Mouse (Mus musculus) adipocyte (in vitro differentiated cells): ENCODE measurements around the gene Gm19684.
"Not testable (repeated sequence)": the region's sequence is repeated elsewhere in the genome, so short reads cannot be mapped to it uniquely, and the experiment has no call there.

Experiments used
- DNase-seq: peaks from one replicate; pipeline ENCODE4 v3.0.0-alpha.2; 2016; ENCODE audit warnings: low spot score

Gm19684 gene

GRCm38 (mm10) chr17:36121352-36122020 lies at the start of gene Gm19684:
Gene Gm19684, plus strand, starts transcription at chr17:36121678.
- DNase-seq, result peak; percentile 66

DNA sequence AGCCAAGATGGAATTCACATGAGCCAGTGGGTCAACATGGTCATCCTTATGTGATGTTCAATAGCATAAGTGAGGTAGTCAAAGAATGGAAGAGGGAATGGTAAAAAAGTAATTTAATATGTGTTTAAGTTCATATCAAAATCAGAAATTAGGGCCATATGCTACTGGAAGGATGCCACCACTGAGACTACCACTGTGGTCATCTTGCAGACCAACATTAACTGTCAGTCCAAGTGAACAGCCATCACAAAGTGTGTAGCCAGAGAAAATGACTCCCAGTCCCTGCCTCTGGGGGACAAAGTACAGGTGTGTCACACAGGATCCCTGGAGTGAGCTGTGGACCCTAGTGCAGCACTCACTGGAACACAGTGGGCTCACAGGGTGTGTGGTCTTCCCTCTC lies 39.6 kb upstream of the Gm19684 start:
- DNase-seq, result peak; percentile 1

DNA sequence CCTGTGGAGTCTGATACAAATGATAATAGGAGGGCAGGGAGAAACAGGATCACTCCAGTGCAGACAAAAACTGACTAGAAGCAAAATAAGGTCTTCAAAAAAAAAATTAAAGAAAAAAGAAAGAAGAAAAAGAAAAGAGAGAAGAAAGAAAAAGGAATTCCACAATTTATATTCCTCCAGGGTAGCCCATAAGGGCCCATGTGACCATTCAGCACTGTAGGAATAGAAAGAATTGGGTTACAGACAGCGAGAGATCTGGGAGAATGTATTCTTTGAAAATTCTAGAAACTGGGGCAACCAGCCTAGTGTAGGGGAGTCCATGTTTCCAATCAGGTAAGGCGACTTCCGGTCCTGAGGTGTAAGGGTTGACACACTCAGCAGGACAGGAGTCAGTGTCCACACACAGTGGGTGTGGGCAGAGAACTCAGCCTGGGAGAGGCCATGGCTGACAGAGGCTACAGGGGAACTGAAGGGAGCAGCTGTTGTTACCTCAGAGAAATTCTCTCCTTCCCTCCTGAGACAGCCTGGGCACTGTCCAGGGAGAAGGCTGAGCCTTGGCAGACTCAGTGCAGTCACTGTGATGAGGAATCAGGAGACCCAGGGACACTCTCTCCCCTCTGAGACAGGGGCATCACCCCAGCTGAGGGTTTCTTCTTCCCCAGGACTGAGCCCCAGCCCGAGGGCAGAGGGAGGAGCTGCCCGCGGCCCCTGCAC lies 38.8 kb upstream of the Gm19684 start:
- DNase-seq, result not testable (repeated sequence)

- peak; percentile 1 for DNase-seq
These were observed 38.1 kb upstream of the Gm19684 start for GRCm38 (mm10) chr17:36083266-36083869.

GRCm38 (mm10) chr17:36083870-36084451 lies 37.5 kb upstream of the Gm19684 start:
- peak; percentile 1 for DNase-seq

DNA sequence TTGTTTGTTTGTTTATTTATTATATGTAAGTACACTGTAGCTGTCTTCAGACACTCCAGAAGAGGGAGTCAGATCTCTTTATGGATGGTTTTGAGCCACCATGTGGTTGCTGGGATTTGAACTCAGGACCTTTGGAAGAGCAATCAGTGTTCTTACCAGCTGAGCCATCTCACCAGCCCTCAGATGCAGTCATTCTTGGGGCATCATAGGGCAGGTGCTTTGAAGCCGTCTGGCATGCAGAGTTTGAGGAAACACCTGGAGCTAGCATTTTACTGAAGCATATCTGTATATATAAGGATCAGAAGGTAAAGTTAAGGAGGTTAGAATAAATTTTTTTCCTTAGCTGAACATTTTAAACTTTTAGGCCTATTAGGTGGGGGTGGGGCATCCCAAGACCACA lies 35.5 kb upstream of the Gm19684 start:
- DNase-seq, result not testable (repeated sequence)

DNA sequence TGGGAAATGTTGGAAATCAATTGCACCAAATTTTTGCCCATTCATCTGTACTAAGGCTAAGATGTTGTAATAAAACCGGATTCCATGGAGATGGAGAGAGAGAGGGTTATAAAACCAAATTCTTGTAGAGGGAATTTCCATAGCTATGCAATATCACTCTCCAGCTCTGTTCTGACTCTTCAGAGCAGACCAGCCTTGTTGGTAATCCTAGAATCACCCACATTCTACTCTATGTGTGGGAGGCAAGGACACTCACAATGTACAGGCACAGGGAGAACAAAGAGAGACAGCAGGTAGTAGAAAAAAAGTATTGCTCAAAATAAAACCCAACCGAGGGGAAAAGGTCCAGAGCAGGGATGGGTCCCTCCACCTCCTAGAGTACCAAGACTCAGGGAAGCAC lies 29.5 kb upstream of the Gm19684 start:
- DNase-seq, result not testable (repeated sequence)

DNA sequence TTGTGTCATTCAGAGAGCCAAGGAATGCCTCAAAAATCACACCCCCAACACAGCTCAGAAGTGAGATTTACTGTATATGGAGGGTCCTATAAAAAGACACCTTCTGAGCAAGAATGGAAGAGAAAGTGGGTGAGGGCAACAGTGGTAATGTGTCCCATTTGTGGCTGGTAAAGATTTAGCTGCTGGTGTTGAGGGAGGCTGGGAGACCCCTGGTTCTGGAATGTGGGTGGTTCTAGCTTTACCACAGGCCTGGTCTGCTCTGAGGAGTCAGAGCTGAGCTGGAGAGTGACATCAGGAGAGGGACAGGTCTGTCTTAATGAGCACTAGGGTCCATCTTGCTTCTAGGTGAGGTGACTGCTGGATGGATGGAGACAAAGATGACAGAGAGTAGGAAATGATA lies 29.0 kb upstream of the Gm19684 start:
- not testable (repeated sequence) for DNase-seq

GRCm38 (mm10) chr17:36093936-36094335 lies 27.5 kb upstream of the Gm19684 start:
- DNase-seq, result no peak

- not testable (repeated sequence) for DNase-seq
These were observed 21.9 kb upstream of the Gm19684 start for GRCm38 (mm10) chr17:36099603-36100002.

- not testable (repeated sequence) for DNase-seq
These were observed 19.4 kb upstream of the Gm19684 start for GRCm38 (mm10) chr17:36102091-36102490.

DNA sequence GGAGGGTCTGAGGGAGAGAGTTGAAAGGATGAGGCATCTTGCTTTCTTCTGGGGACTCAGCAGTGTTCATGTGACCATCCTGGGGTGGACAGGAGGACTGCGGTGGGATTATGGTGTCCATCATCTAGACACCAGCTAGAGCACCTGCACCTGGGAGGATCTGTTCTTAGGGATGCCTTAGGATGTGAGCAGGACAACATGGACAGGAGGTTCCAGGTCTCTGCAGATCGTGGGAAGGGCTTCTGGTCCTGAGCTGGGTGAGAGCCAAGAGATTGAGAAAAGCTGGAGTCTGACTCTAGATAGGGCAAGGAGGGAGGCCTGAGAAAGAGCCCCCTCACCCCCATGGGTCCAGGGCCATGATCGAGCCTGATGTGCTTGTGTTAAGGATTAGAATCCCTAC lies 11.3 kb upstream of the Gm19684 start:
- DNase-seq, result not testable (repeated sequence)

DNA sequence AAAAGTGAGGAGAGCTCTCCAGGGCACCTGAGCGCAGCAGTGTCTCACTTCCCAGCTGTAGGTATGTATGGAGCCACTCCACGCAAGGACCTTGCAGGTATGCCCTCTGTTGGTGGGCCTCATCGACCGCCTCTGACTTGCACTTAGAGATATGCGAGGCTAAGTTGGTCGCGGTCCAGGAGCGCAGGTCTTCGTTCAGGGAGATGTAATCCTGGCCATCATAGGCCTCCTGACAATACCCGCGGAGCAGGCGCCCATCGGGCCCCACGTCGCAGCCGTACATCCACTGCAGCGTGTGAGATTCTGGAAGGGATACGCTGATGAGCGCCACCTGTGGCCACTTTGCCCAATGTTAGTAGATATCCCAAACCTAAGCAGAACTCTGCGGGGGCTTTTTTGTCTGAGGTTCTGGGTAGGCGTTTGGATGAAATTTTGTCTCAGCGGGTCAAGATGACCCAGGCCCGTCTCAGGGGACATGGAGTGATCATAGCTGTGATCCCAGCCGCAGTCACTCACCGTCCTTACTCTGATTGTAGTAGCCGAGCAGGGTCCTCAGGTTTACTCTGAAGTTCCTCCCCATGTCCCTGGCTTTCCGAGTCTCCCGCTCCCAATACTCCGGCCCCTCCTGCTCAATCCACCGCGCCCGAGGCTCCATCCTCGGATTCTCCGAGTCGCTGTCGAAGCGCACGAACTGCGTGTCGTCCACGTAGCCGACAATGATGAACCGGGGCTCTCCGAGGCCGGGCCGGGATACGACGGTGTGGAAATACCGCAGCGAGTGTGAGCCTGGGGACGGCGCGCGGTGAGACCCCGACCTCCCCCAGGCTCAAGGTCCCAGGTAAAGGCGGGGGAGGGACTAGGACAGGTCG lies 10.6 kb upstream of the Gm19684 start:
- DNase-seq, result not testable (repeated sequence)

- peak; percentile 52 for DNase-seq
These were observed 10.0 kb upstream of the Gm19684 start for GRCm38 (mm10) chr17:36111510-36111868.

DNA sequence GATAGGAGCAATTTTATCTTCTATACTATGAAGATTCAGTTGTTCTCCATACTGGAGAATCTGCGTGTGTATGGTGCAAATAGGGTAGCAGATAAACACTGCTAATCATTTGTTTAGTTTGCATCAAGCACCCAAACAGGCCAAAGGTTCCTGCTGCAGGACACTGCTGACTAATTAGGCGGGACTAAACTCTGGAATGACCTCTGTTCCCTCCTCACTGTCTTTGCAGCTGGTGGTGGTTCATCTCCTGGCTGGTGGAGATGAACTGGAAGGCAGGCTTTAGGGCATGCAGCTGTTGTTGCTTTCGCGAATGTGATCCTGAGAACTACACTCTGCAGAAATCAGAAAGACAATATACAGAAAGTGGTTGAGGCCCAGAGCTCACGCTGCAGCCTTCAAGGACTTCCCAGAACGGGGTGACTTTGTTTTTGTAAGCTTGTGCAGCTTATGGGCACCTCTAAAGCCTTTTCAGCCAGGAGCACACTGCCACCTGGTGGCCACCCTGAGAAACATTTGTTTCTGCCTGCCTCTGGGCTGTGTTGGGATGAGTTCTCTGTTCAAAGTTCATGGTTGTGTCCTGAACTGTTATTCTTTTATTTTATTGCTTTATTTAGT lies 7.4 kb upstream of the Gm19684 start:
- peak; percentile 75 for DNase-seq

GRCm38 (mm10) chr17:36116545-36116944 lies 4.9 kb upstream of the Gm19684 start:
- not testable (repeated sequence) for DNase-seq

DNA sequence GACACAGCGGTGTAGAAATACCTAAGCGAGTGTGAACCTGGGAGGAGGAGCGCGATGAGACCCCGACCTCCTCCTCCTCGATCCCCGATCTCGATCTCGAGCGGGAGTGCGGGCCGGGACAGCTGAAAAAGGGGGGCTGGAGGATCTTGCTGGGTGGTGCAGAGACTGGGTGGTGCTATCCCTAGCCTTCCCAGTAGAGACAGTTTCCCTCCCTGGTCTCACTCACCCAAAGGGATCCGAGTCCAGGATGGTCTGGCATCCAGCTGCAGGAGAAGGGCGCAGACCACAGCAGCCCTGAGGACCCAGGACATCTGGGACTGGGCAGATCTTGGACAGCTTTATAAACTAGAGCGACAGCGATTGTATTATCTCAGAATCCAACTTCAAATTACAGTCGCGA lies 639 bp upstream of the Gm19684 start:
- not testable (repeated sequence) for DNase-seq

DNA sequence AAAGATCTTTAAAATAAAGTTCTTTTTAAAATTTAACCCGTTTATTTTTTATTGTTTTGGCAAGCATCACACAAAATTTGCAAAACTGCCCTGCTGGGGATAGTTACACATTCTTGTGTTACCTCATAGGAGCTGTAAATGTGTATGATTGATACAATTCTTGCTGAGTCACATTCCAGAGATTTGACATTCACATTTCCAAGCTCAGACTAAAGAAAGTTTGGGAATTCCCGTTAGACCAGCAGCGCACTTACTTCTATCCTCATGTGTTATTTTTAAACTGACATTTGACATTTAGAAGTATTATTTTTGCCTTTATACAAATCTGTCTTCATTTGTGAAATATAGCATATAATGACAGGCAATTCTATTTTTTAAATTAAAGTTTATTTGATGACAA lies 2.6 kb downstream of the Gm19684 start:
- DNase-seq, result not testable (repeated sequence)

GRCm38 (mm10) chr17:36128525-36128924 lies 7.0 kb downstream of the Gm19684 start:
- not testable (repeated sequence) for DNase-seq

DNA sequence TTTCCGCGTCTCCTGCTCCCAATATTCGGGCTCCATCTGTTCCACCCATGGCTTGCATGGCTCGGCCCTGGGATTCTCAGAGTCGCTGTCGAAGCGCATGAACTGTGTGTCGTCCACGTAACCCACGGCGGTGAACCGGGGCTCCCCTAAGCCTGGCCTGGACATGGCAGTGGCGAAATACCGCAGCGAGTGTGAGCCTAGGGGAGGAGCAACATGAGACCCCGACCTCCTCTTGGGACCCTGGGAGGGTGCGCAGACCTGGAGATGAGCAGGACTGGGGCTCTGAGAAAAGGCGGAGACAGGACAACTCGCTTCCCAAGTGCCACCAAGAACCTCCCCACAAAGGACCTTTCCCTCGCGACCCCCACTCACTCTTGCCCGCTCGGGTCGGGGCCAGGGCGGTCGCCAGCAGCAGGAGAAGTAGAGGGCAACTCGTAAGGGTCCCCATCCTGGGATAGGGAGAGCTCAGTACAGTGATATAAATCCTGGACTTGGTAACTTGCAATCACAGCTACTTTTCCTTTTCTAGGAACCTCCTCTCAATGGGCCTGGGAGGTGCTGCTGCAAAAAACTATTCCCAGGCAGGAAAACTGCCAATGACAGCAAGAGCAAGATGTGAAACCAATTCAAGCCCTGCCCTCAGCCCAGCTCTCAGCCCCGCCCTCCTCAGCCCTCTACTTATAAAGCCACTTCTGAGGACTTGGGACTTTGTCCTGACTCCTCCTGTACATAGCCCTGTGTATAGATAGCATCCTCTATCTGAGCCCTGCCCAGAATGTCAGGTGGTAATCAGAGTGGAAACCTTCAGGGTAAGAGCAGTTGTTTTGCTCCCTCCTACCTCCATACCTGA lies 7.7 kb downstream of the Gm19684 start, which contains the start of gene Gm7030:
Gene Gm7030 (minus strand): TSS at position 458 of the 850 bp plus-strand sequence.
- DNase-seq, result not testable (repeated sequence)
